Mouse (Mus musculus): Measurements from ENCODE around the gene Prkar2b. TPM values are rescaled to one million over a fixed set of nuclear protein-coding genes. Genes with fewer than 3 reads are reported as not detected.
A peak's percentile ranks its signal among the peaks of the same experiment; 100 is the strongest.

Gene Prkar2b
- 18.7 and 19.4 TPM in 2 replicates for polyA plus RNA-seq (2012; ENCODE audit: insufficient read depth, insufficient read length, missing spikeins)

DNA sequence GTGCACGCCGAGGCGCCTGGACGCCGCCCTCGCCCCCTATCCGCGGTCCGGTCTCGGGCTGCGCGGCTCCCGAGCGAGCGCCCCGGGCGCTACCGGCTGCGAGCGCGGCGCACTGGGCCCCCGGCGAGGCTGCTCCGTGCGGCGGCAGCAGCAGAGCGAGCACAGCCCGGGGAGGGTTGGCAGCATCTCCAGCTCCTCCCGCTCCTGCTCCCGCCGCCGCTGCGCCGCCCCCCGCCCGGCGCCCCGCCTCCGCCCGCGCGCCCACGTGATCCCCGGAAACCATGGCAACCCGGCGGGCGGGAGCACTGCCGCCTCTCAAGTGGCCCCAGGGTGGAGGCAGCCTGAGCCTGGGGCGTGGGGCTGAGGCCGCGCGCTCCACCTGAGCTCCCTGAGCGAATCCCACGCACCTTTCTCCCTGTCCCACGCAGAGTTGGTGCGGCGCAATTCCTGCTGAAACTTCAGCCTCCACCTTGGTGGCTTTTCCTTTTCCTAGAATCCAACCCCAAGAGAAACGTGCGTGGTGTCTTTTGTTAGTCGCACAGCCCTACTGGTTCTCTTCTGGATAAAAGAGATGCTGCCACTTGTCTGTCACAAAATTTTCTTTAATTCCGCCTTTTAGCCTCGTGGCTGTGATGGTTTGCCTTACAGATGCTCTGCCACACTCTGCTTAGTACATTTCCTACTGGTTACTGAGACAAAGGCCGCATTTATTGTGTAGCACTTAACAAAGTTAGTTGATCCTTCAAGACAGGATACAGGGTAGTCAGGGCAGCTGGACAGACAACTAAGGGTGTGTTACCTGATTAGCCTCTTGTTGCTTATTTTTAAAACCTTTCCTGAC lies at the start of gene Prkar2b:
Prkar2b (minus strand) TSS at position 207 of the 841 bp plus-strand sequence.
- Histone ChIP-seq H3K4me1 (ENCODE audit: control insufficient read depth, insufficient read depth, low read length) (peaks cover 5% of the 10 kb centered on the region), H3K4me3 (ENCODE audit: insufficient read depth, low read length) (peak within 1 kb of the TSS; percentile 96), H3K27ac (ENCODE audit: insufficient read depth, low read depth, low read length) (peak within 1 kb of the TSS; percentile 45)
- TF ChIP-seq CTCF (IDR thresholded peaks at IDR 0.05; ENCODE audit: low read depth, low read length) (no peak), POLR2A (IDR thresholded peaks at IDR 0.05; ENCODE audit: borderline replicate concordance, low read depth, low read length) (no peak; the same call in 1 of the 2 replicates)

DNA sequence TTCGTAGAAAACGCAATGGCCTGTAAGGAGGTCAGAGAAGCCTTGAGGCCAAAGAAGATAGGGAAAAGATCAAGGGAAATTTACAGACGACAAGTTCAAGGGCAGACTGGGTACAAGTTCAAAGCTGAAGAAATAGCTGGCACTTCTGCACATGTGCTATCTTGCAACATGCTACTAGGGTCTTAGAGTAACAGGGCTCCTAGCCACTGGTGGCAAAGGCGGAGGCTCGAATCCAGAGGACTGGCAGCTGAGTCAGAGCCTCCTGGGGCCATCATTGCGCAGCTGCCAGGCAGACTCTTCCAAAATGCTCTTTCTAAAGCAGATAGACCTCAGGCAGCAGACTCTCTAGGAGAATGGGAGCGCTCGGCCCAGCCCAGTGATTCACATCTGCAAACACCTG lies 48.1 kb upstream of the Prkar2b start:
- no peak overlapping the region for H3K27ac ChIP-seq (ENCODE audit: insufficient read depth, low read depth, low read length)
- H3K4me3 ChIP-seq (ENCODE audit: insufficient read depth, low read length) = no peak overlapping the region
- no peak for TF ChIP-seq POLR2A (IDR thresholded peaks at IDR 0.05; ENCODE audit: borderline replicate concordance, low read depth, low read length)
- TF ChIP-seq CTCF (IDR thresholded peaks at IDR 0.05; ENCODE audit: low read depth, low read length) = no peak
- H3K4me1 ChIP-seq (ENCODE audit: control insufficient read depth, insufficient read depth, low read length) = peaks cover 11% of the 10 kb centered on the region

GRCm38 (mm10) chr12:32104955-32105521 lies 43.9 kb upstream of the Prkar2b start:
- H3K27ac ChIP-seq (ENCODE audit: insufficient read depth, low read depth, low read length) = no peak overlapping the region
- H3K4me3 ChIP-seq (ENCODE audit: insufficient read depth, low read length) = no peak overlapping the region
- peaks cover 6% of the 10 kb centered on the region for H3K4me1 ChIP-seq (ENCODE audit: control insufficient read depth, insufficient read depth, low read length)
- no peak for TF ChIP-seq POLR2A (IDR thresholded peaks at IDR 0.05; ENCODE audit: borderline replicate concordance, low read depth, low read length)
- TF ChIP-seq CTCF (IDR thresholded peaks at IDR 0.05; ENCODE audit: low read depth, low read length) = no peak

GRCm38 (mm10) chr12:32104451-32104862 lies 43.4 kb upstream of the Prkar2b start:
- TF ChIP-seq POLR2A (IDR thresholded peaks at IDR 0.05; ENCODE audit: borderline replicate concordance, low read depth, low read length) (no peak), CTCF (IDR thresholded peaks at IDR 0.05; ENCODE audit: low read depth, low read length) (no peak)
- Histone ChIP-seq H3K4me3 (ENCODE audit: insufficient read depth, low read length) (no peak overlapping the region), H3K4me1 (ENCODE audit: control insufficient read depth, insufficient read depth, low read length) (peaks cover 5% of the 10 kb centered on the region), H3K27ac (ENCODE audit: insufficient read depth, low read depth, low read length) (no peak overlapping the region)

DNA sequence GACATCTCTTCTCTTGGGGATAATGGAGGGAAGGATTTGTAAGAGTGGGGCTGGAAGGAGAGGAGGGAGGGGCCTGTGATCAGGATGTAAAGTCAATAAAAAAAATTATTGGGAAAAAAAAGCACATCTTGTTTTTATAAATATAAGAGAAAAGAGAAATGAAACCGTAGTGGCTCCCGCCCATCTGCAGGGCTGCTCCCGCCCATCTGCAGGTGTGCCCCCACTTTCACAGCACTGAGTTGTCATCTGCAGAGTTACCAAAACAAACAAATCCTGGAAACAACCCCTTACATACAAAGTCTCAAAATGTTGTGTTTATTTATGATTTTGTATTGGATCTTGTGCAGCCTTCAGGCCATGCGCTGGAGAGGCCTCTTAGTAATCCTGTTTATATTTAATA lies 40.2 kb upstream of the Prkar2b start:
- H3K4me3 ChIP-seq (ENCODE audit: insufficient read depth, low read length) = no peak overlapping the region
- H3K27ac ChIP-seq (ENCODE audit: insufficient read depth, low read depth, low read length) = no peak overlapping the region
- peaks cover 5% of the 10 kb centered on the region for H3K4me1 ChIP-seq (ENCODE audit: control insufficient read depth, insufficient read depth, low read length)
- TF ChIP-seq POLR2A (IDR thresholded peaks at IDR 0.05; ENCODE audit: borderline replicate concordance, low read depth, low read length) = no peak
- TF ChIP-seq CTCF (IDR thresholded peaks at IDR 0.05; ENCODE audit: low read depth, low read length) = no peak

- Histone ChIP-seq H3K27ac (ENCODE audit: insufficient read depth, low read depth, low read length) (no peak overlapping the region), H3K4me1 (ENCODE audit: control insufficient read depth, insufficient read depth, low read length) (peaks cover 16% of the 10 kb centered on the region), H3K4me3 (ENCODE audit: insufficient read depth, low read length) (no peak overlapping the region)
- TF ChIP-seq POLR2A (IDR thresholded peaks at IDR 0.05; ENCODE audit: borderline replicate concordance, low read depth, low read length) (no peak), CTCF (IDR thresholded peaks at IDR 0.05; ENCODE audit: low read depth, low read length) (no peak)
These were observed 38.6 kb upstream of the Prkar2b start for GRCm38 (mm10) chr12:32099686-32100206.

DNA sequence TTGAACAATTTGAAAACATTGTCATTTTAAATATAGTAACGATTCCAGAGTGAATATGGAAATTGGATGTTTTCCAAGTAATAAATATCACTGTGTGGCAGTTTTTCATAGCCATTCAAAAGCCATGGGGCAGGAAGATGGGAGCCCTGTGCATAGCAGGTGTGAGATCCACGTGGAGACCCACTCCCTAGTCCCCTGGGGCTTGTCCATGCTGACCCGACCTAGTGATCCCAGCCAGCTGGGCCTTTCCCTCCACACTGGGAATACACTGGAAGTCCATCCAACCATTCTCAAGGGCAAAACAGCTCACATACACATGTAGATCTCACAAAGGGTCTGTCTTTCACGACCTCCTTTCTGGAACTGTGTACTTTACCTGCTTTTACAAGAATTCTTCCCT lies 37.5 kb upstream of the Prkar2b start:
- H3K27ac ChIP-seq (ENCODE audit: insufficient read depth, low read depth, low read length) = no peak overlapping the region
- no peak for TF ChIP-seq POLR2A (IDR thresholded peaks at IDR 0.05; ENCODE audit: borderline replicate concordance, low read depth, low read length)
- TF ChIP-seq CTCF (IDR thresholded peaks at IDR 0.05; ENCODE audit: low read depth, low read length) = no peak
- H3K4me1 ChIP-seq (ENCODE audit: control insufficient read depth, insufficient read depth, low read length) = peaks cover 18% of the 10 kb centered on the region
- no peak overlapping the region for H3K4me3 ChIP-seq (ENCODE audit: insufficient read depth, low read length)

DNA sequence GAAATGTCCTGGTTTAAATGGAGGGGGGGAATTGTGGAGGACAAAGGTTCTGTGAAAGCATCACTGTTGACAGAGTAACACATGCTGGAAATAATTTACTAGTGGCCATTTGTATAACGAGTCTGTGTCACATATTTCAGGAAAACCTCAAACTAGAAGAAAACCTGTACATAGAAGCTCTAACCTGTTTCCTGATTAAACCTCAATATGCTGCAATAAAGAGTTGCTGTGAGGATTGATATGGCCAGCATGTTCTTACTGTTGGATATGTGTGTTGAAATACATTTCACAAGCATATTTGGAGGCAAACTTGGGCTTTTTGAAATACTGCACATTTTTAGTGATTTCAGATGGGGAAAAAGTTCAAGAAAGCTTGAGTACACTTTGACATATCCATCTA lies 36.0 kb upstream of the Prkar2b start:
- TF ChIP-seq CTCF (IDR thresholded peaks at IDR 0.05; ENCODE audit: low read depth, low read length) (no peak), POLR2A (IDR thresholded peaks at IDR 0.05; ENCODE audit: borderline replicate concordance, low read depth, low read length) (no peak)
- H3K27ac ChIP-seq (ENCODE audit: insufficient read depth, low read depth, low read length) = no peak overlapping the region
- H3K4me1 ChIP-seq (ENCODE audit: control insufficient read depth, insufficient read depth, low read length) = peaks cover 18% of the 10 kb centered on the region
- H3K4me3 ChIP-seq (ENCODE audit: insufficient read depth, low read length) = no peak overlapping the region

DNA sequence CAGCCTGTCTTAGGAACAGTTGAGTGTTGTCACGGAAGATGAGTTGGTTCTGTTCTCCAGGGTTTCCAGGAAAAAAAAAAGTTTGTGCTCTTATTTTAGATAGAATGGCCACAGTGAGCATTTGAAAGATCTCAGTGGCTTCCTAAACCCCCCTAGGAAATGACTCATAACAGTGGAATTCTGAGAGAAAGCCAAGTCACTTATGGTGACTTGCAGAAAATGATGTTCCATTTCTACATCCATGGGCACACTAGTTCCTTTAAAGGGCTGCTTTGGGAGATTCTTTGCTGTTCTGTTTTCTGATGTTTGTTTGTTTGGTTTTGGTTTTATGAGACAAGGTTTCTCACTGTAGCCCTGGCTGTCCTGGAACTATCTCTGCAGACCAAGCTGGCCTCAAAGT lies 34.1 kb upstream of the Prkar2b start:
- Histone ChIP-seq H3K4me1 (ENCODE audit: control insufficient read depth, insufficient read depth, low read length) (peaks cover 13% of the 10 kb centered on the region), H3K27ac (ENCODE audit: insufficient read depth, low read depth, low read length) (0 out of 2 replicates have a peak overlapping the region, but pooled peaks have one; percentile 30), H3K4me3 (ENCODE audit: insufficient read depth, low read length) (no peak overlapping the region)

GRCm38 (mm10) chr12:32092452-32092851 lies 31.4 kb upstream of the Prkar2b start:
- no peak overlapping the region for H3K27ac ChIP-seq (ENCODE audit: insufficient read depth, low read depth, low read length)
- H3K4me3 ChIP-seq (ENCODE audit: insufficient read depth, low read length) = no peak overlapping the region
- peaks cover 26% of the 10 kb centered on the region for H3K4me1 ChIP-seq (ENCODE audit: control insufficient read depth, insufficient read depth, low read length)
- TF ChIP-seq POLR2A (IDR thresholded peaks at IDR 0.05; ENCODE audit: borderline replicate concordance, low read depth, low read length) (no peak), CTCF (IDR thresholded peaks at IDR 0.05; ENCODE audit: low read depth, low read length) (no peak)

More for the DNA sequence above, 34.1 kb upstream of the Prkar2b start:
- no peak for TF ChIP-seq CTCF (IDR thresholded peaks at IDR 0.05; ENCODE audit: low read depth, low read length)
- no peak for TF ChIP-seq POLR2A (IDR thresholded peaks at IDR 0.05; ENCODE audit: borderline replicate concordance, low read depth, low read length)
